Mouse (Mus musculus) limb, embryonic 11.5 days (tissue): ENCODE results near the gene Tmem237. TPM values are rescaled to one million over a fixed set of nuclear protein-coding genes. Genes with fewer than 3 reads are reported as not detected.

Source experiments
- ATAC-seq: fragments of 200-750 bp; cut with Nextera tagmentation; 2 replicates; pipeline ENCODE4 v1.8.0; 2017; ENCODE audit warnings: low read depth; ENCODE audit not compliant: insufficient number of reproducible peaks, low FRiP score, low TSS enrichment
- DNase-seq: peaks from one replicate; pipeline ENCODE4 v3.0.0-alpha.2; 2015; ENCODE audit warnings: low spot score
- H3K27ac ChIP-seq: fragments of 300-500 bp; sonication (generic); replicated peaks from 2 replicates; pipeline ENCODE4 v1.5.1; 2014; ENCODE audit warnings: low read depth, mild to moderate bottlenecking, low read length
- H3K27me3 ChIP-seq: fragments of 300-500 bp; sonication (generic); 2 replicates; pipeline ENCODE4 v1.6.1; 2014; ENCODE audit warnings: mild to moderate bottlenecking, low read length, mixed read lengths; ENCODE audit not compliant: control insufficient read depth, insufficient read depth
- H3K36me3 ChIP-seq: fragments of 300-500 bp; sonication (generic); 2 replicates; pipeline ENCODE4 v1.6.1; 2014; ENCODE audit warnings: mild to moderate bottlenecking, low read length, moderate library complexity, mixed read lengths; ENCODE audit not compliant: control insufficient read depth, insufficient read depth
- H3K4me1 ChIP-seq: fragments of 300-500 bp; sonication (generic); 2 replicates; pipeline ENCODE4 v1.6.1; 2014; ENCODE audit warnings: low read length, mixed read lengths; ENCODE audit not compliant: control insufficient read depth, insufficient read depth
- H3K4me2 ChIP-seq: fragments of 300-500 bp; sonication (generic); 2 replicates; pipeline ENCODE4 v1.6.1; 2014; ENCODE audit warnings: low read depth, mild to moderate bottlenecking, moderate library complexity; ENCODE audit not compliant: severe bottlenecking
- H3K4me3 ChIP-seq: fragments of 300-500 bp; sonication (generic); 2 replicates; pipeline ENCODE4 v1.5.1; 2014; ENCODE audit warnings: low read depth, low read length
- H3K9ac ChIP-seq: fragments of 300-500 bp; sonication (generic); 2 replicates; pipeline ENCODE4 v1.6.1; 2014; ENCODE audit warnings: mild to moderate bottlenecking, low read length
- H3K9me3 ChIP-seq: fragments of 300-500 bp; sonication (generic); 2 replicates; pipeline ENCODE4 v1.6.1; 2016; ENCODE audit warnings: low read length; ENCODE audit not compliant: control insufficient read depth
- WGBS: fragments of 180-500 bp; shearing (Covaris S2); extraction: QIAGEN DNeasy Blood & Tissue Kit; methylation state at CpG from one replicate; pipeline ENCODE4 v1.1.7; 2014; 5-methylcytosine and 5-hydroxymethylcytosine counted together
- polyA plus RNA-seq: library from polyadenylated mRNA; unstranded; fragments of >200 nt; fragmentation: Nextera tagmentation; extraction: Ambion mirVana; gene quantifications from 2 replicates; pipeline ENCODE4 v1.2.1, GENCODE M21; 2014

The Tmem237 gene
- polyA plus RNA-seq, 1 experiment from 2014 or later, result 39.8 TPM

DNA sequence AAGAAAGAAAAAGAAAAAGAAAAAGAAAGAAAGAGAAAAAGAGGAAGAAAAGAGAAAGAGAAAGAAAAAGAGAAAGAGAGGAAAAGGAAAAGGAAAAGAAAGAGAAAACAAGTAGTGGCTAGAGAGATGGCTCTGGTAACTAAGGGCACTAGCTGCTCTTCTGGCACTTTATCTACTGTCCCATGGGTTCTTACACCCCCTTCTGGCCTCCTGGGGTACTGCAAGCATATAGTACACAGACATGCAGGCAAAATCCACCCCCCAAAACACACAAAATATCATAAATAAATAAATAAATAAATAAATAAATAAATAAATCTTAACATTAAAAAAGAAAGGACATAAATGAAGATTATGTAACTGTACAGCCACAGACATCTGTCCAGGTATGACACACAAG lies 22.6 kb upstream of the Tmem237 start:
- Histone ChIP-seq H3K9me3 (no peaks in the 10 kb centered on the region), H3K9ac (no peak overlapping the region), H3K4me1 (no peaks in the 10 kb centered on the region), H3K4me2 (no peak overlapping the region), H3K36me3 (no peaks in the 10 kb centered on the region), H3K4me3 (no peak overlapping the region), H3K27ac (no peak overlapping the region), H3K27me3 (no peaks in the 10 kb centered on the region)
- DNase-seq (peak; percentile 79), ATAC-seq (no peak)

- H3K36me3 ChIP-seq, result no peaks in the 10 kb centered on the region
- H3K27me3 ChIP-seq, result no peaks in the 10 kb centered on the region
- no peaks in the 10 kb centered on the region for H3K9me3 ChIP-seq
- H3K4me2 ChIP-seq, result no peak overlapping the region
- no peak for DNase-seq
- no peaks in the 10 kb centered on the region for H3K4me1 ChIP-seq
- no peak for ATAC-seq
- WGBS, result 83% methylated on average over 5 of the region's 5 CpGs
- no peak overlapping the region for H3K9ac ChIP-seq
- no peak overlapping the region for H3K27ac ChIP-seq
- no peak overlapping the region for H3K4me3 ChIP-seq
Observed at GRCm38 (mm10) chr1:59134419-59134818, 14.2 kb upstream of the Tmem237 start.

DNA sequence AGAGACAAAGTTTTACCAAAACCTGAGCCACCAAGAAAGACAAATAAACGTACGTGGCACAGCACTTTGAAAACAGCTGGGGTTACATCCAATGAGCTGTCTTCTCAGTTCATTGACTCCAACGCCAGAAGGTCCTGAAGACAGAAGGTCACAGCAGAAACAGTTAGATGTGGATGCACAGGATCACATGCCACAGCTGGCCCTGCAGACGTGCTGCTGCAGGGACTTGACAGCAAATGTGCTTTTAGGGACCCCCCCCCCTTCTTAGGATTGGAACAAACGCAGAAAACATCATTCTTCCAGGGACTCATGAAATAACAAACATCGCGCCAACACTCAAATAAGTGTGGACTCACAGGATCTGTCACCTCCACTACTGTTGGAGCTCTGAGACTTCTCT lies 8.7 kb upstream of the Tmem237 start:
- Histone ChIP-seq H3K9me3 (no peaks in the 10 kb centered on the region), H3K27ac (no peak overlapping the region), H3K36me3 (no peaks in the 10 kb centered on the region), H3K9ac (no peak overlapping the region), H3K4me1 (no peaks in the 10 kb centered on the region), H3K27me3 (no peaks in the 10 kb centered on the region), H3K4me3 (no peak overlapping the region), H3K4me2 (no peak overlapping the region)
- ATAC-seq, result no peak
- no peak for DNase-seq
- 75% methylated on average over 7 of the region's 7 CpGs for WGBS

DNA sequence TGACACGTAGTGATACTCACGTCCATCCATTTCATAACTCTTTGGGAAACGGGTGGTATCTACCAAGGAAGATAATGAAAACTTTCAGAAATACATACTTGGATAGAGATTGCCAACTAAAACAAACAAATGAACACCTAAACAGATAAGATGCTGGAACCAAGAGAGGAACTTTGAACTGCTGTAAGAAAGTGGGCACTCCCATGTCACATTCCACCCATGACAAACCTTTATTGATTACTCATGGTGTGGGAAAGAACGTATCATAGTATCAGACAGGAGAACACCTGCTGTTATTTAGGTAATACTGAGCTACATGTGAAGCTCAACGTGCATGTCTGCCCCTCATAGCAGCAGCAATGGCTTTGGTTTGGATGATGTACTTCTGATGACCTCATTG lies 5.3 kb upstream of the Tmem237 start:
- DNase-seq, result no peak
- Histone ChIP-seq H3K27me3 (no peaks in the 10 kb centered on the region), H3K4me3 (no peak overlapping the region), H3K9ac (no peak overlapping the region), H3K36me3 (no peaks in the 10 kb centered on the region), H3K4me1 (no peaks in the 10 kb centered on the region), H3K9me3 (no peaks in the 10 kb centered on the region), H3K27ac (no peak overlapping the region), H3K4me2 (no peak overlapping the region)
- WGBS, result 70% methylated on average over 5 of the region's 5 CpGs
- ATAC-seq, result no peak

GRCm38 (mm10) chr1:59110524-59110923 lies 9.7 kb downstream of the Tmem237 start:
- ATAC-seq (no peak), DNase-seq (no peak)
- no peak overlapping the region for H3K27ac ChIP-seq
- H3K9me3 ChIP-seq, result no peaks in the 10 kb centered on the region
- no peak overlapping the region for H3K4me2 ChIP-seq
- H3K9ac ChIP-seq, result no peak overlapping the region
- no peaks in the 10 kb centered on the region for H3K4me1 ChIP-seq
- no peaks in the 10 kb centered on the region for H3K36me3 ChIP-seq
- no peaks in the 10 kb centered on the region for H3K27me3 ChIP-seq
- WGBS, result 82% methylated on average over 8 of the region's 8 CpGs
- H3K4me3 ChIP-seq, result no peak overlapping the region

DNA sequence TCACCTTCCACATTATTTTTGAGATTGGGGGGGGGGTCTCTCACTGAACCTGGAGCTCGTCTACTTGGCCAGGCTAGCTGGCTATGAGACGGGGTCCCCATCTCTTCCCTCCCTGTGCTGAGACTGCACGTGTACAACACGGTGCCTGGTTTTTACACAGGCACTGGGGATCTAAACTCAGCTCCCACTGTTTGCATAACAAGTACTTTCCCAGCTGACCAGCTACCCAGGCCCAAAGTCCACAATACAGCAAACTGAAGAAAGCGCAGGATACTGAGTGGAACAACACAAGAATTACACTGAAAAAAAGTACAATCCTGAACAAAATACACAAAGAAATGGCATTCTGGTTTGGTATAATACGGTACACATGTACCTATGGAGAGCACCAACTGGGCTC lies 18.1 kb downstream of the Tmem237 start:
- Histone ChIP-seq H3K4me2 (no peak overlapping the region), H3K36me3 (no peaks in the 10 kb centered on the region), H3K27me3 (no peaks in the 10 kb centered on the region), H3K9ac (no peak overlapping the region), H3K27ac (no peak overlapping the region), H3K4me3 (no peak overlapping the region), H3K4me1 (no peaks in the 10 kb centered on the region), H3K9me3 (no peaks in the 10 kb centered on the region)
- ATAC-seq (no peak), DNase-seq (no peak)
- 92% methylated on average over 6 of the region's 6 CpGs for WGBS

- H3K4me1 ChIP-seq, result no peaks in the 10 kb centered on the region
- 89% methylated on average over 5 of the region's 5 CpGs for WGBS
- ATAC-seq (no peak), DNase-seq (no peak)
- H3K4me3 ChIP-seq, result no peak overlapping the region
- no peak overlapping the region for H3K4me2 ChIP-seq
- H3K36me3 ChIP-seq, result no peaks in the 10 kb centered on the region
- no peaks in the 10 kb centered on the region for H3K27me3 ChIP-seq
- no peak overlapping the region for H3K27ac ChIP-seq
- no peaks in the 10 kb centered on the region for H3K9me3 ChIP-seq
- H3K9ac ChIP-seq, result no peak overlapping the region
Observed at GRCm38 (mm10) chr1:59101020-59101419, 19.2 kb downstream of the Tmem237 start.

GRCm38 (mm10) chr1:59094705-59095104 lies 25.5 kb downstream of the Tmem237 start, which contains the start of gene C2cd6:
Gene C2cd6 (minus strand): TSS chr1:59094900.
- Histone ChIP-seq H3K4me3 (no peak within 1 kb of the TSS), H3K27ac (no peak within 1 kb of the TSS), H3K4me1 (no peaks in the 10 kb centered on the region), H3K9ac (no peak within 1 kb of the TSS), H3K36me3 (no peaks in the 10 kb centered on the region), H3K9me3 (no peaks in the 10 kb centered on the region), H3K4me2 (no peak within 1 kb of the TSS), H3K27me3 (no peaks in the 10 kb centered on the region)
- WGBS, result 91% methylated on average over 19 of the region's 19 CpGs
- DNase-seq (no peak), ATAC-seq (no peak)

DNA sequence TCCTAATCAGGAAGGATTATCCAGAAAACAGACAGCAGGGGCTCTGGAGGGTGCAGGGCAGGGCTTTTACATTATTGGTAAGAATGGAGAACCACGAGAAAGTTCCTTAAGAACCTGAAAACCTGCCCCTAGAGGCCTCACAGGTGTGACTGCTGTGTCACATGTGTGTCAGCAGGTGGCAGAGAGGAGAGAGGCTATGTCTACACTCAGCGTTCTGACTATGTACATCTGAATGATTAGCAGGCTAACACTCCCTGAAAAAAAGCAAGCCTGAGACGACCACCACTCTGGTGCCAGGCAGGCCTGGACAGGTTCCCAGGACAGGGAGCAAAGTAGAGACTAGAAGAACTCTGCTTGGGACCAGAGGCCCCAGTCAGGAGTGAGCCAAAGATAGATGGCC lies 49.3 kb downstream of the Tmem237 start:
- DNase-seq, result peak; percentile 24
- no peak for ATAC-seq

More for the DNA sequence above, 49.3 kb downstream of the Tmem237 start:
- no peak overlapping the region for H3K9ac ChIP-seq
- no peaks in the 10 kb centered on the region for H3K27me3 ChIP-seq
- no peaks in the 10 kb centered on the region for H3K4me1 ChIP-seq
- no peaks in the 10 kb centered on the region for H3K36me3 ChIP-seq
- H3K27ac ChIP-seq, result no peak overlapping the region
- no peak overlapping the region for H3K4me2 ChIP-seq
- no peak overlapping the region for H3K4me3 ChIP-seq
- no peaks in the 10 kb centered on the region for H3K9me3 ChIP-seq
- WGBS, result 43% methylated on average over 3 of the region's 3 CpGs
